Mouse (Mus musculus): ENCODE results near the gene Rgmb.

GRCm38 (mm10) chr17:15830766-15831644 lies at the start of gene Rgmb:
- TF ChIP-seq CTCF (IDR thresholded peaks at IDR 0.05; ENCODE audit: low read depth, low read length) (no peak), POLR2AphosphoS5 (IDR thresholded peaks at IDR 0.05; ENCODE audit: insufficient replicate concordance, low read depth, low read length) (no peak), GATA2 (IDR thresholded peaks at IDR 0.05; ENCODE audit: borderline replicate concordance, low read depth, low read length) (no peak), GATA1 (IDR thresholded peaks at IDR 0.05; ENCODE audit: borderline replicate concordance, low read length) (no peak), TAL1 (conservative IDR thresholded peaks at IDR 0.05; ENCODE audit: low read depth, low read length) (no peak)
